Mouse (Mus musculus): ENCODE measurements at regions not wholly inside any gene's neighbourhood (a gene's known extent, or its start where the extent isn't known, plus 50 kb on each side); places are given as distances from the start of the nearest gene placed in this dataset.

DNA sequence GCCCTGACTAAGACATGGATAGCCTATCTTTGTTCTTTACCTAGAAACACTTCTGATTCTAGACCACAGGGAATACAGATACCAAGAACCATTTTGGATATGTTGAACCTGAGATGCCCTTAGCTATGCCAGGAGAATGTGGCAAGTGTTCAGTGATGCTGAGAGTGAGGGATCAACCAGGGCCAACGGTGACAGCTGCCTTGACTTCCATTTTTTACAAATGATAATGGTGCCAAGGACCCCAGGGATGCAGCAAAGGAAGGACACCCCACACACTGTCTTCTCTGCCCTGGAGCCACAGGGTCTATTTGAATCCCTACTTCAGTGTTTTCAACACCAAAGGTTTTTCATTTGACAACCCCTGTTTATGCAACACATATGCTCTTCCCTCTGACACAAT, 174.4 kb downstream of the Gsdmc2 start:
- DNase-seq (ENCODE audit: low read depth) = no peak

- no peak for DNase-seq (ENCODE audit: low read depth)
These were observed 177.4 kb downstream of the Gsdmc2 start for GRCm38 (mm10) chr15:63667536-63667935.

GRCm38 (mm10) chr15:63665517-63665916, 179.5 kb downstream of the Gsdmc2 start:
- DNase-seq (ENCODE audit: low read depth) = no peak

GRCm38 (mm10) chr15:63664877-63665276, 180.1 kb downstream of the Gsdmc2 start:
- DNase-seq (ENCODE audit: low read depth) = no peak

- no peak for DNase-seq (ENCODE audit: low read depth)
These were observed 182.8 kb downstream of the Gsdmc2 start for GRCm38 (mm10) chr15:63662183-63662582.

GRCm38 (mm10) chr15:63658031-63658521, 186.9 kb downstream of the Gsdmc2 start:
- no peak for DNase-seq (ENCODE audit: low read depth)

GRCm38 (mm10) chr15:63652216-63652961, 192.6 kb downstream of the Gsdmc2 start:
- peak; percentile 76 for DNase-seq (ENCODE audit: low read depth)

- DNase-seq (ENCODE audit: low read depth) = no peak
These were observed 193.9 kb downstream of the Gsdmc2 start for GRCm38 (mm10) chr15:63651120-63651519.

- DNase-seq (ENCODE audit: low read depth) = peak; percentile 65
These were observed 196.6 kb downstream of the Gsdmc2 start for GRCm38 (mm10) chr15:63648142-63648989.

DNA sequence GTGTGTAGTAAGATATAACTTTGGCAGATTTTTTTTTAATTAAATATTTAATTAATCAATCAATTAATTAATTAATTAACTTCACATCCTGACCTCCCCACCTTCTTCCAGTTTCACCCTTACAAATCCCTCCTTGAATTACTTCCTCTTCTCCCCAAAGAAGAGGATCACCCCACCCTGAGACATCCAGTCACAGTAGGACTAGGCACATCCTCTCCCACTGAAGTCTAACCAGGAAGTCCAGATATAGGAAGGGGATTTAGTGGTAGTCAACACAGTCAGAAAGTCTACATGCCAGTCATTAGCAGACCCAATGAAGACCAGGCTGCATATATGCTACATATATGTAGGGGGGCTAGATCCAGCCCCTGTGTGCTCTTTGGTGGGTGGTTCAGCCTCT, 220.2 kb downstream of the Gsdmc2 start:
- no peak for DNase-seq (ENCODE audit: low read depth)

DNA sequence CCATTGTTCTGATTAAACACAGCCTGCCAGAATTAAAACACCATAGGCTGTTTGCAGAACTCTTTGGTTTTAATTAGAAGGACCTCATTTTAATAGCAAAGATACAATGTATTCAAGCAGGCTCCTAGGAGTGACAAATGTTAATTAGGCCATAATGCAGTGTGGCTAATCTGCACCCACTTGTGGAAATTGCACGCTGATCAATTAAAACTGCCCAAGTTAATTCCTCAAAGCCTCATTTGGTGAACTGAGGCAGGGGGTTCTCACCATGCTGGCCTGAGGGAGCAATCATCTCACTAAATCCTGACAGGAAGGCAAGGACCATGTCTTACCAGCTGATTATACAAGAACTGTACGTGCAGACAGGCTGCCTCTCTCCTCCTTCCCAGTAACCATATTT, 220.7 kb downstream of the Gsdmc2 start:
- DNase-seq (ENCODE audit: low read depth) = no peak

DNA sequence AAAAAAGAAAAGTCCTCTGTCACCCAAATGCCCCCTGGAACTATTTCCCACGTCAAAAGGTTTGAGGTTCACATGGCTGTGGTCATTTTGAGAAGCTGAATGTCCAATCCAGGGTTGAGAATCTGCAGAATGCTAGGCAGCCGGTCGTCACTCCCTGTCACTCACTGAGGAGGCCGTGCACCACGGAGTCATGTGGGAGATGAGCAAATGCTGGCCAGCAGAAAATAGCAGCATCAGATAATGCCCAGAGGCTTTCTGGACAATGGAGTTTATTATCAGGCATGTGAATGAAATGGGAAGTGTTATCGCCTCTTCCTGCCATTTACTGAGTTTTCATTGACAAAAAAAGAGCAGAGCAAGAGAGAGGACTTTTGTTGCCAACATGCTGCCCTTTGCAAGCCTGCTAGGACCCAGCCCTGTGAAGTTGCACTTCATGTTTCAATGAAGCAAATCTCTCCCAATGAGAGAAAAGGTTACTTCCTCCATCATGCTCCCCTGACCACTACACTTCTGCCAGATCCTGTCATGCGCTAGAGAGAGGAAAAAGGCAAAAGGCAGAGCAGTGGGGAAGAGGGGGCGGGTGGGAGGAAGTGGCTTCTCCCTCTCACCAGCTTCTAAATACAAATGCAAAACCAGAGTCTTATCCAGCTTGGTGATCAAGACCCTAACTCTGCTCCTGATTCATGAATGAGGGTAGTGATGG, 228.3 kb downstream of the Gsdmc2 start:
- peak; percentile 31 for DNase-seq (ENCODE audit: low read depth)

GRCm38 (mm10) chr15:63614191-63614590, 230.8 kb downstream of the Gsdmc2 start:
- no peak for DNase-seq (ENCODE audit: low read depth)

DNA sequence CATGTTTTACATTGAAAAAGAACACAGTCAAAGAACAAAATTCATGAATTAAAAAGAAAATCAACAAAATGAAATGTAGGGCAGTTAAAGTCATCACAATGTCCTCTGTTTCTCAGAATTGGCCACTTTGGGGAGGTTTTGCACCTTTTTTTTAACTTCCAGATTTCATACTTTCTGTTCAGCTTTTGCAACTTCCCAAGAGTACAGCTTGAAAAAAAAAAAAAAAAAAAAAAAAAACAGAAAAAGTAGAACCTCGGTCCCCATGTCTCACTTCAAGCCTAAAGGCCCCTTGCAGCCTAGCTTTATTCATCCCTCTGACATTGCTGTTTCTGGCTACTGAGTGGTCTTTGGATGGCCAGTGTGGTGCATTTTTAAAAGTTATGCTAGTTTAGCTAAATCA, 231.9 kb downstream of the Gsdmc2 start:
- DNase-seq (ENCODE audit: low read depth) = no peak

GRCm38 (mm10) chr15:63611161-63611560, 233.8 kb downstream of the Gsdmc2 start:
- peak; percentile 58 for DNase-seq (ENCODE audit: low read depth)

DNA sequence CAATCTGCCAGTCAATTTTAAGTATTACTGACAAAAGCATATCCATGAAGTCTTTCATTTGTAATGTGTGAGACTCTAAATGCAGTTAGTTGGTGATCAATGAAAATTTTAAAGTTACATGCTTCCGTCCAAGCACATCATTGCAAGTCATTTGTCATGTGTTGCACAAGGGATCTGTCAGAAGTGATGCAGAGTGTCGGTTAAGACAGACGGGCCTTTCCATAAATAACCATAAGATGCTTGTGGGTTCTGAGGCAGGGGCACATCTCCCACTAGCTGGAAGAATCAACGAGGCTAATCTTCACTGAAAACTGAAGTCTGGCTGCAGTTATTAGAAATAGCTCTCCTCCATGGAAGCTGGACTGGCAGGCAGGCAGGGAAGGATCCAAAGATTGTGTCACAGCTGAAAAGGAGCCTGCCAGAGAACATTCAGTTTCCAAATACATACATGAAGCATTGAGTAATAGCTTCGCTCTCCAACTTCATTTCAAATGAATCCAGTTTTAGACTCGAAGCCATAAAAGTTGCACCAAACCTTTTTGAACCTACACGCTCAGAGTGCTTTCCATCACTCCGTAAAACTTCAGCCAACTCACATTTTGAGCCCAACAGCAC, 241.8 kb downstream of the Gsdmc2 start:
- DNase-seq (ENCODE audit: low read depth) = no peak

- DNase-seq (ENCODE audit: low read depth) = no peak
These were observed 243.4 kb downstream of the Gsdmc2 start for GRCm38 (mm10) chr15:63601543-63601942.

- DNase-seq (ENCODE audit: low read depth) = no peak
These were observed 252.1 kb downstream of the Gsdmc2 start for GRCm38 (mm10) chr15:63592758-63593463.

- no peak for DNase-seq (ENCODE audit: low read depth)
These were observed 285.7 kb downstream of the Gsdmc2 start for GRCm38 (mm10) chr15:63559293-63559692.

- no peak for DNase-seq (ENCODE audit: low read depth)
These were observed 286.3 kb downstream of the Gsdmc2 start for GRCm38 (mm10) chr15:63558691-63559090.

DNA sequence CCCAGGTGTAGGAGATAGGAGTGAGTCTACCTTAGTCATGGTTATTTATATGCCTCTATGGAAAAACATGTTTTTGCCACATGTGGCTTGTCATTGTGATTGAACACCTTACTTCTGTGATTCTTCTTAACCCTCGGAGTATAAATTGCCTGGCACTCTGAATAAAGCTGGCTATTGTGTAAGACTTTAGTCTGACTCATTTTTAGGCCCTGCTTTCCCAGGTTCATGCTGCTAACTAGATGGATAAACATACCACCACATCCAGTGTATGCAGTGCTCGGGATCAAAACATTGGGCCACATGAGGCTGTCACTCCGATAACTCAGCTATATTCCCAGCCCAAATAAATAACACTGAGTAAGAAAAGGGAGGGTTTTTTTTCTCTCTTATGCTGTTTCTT, 287.2 kb downstream of the Gsdmc2 start:
- DNase-seq (ENCODE audit: low read depth) = no peak

All from c-Kit-positive CD71-negative TER-119-negative erythroid progenitor cells, embryonic 14.5 days (primary cell).